Mouse (Mus musculus): ENCODE measurements around the gene Rfx8. TPM values are rescaled to one million over a fixed set of nuclear protein-coding genes. Genes with fewer than 3 reads are reported as not detected.
A peak's percentile ranks its signal among the peaks of the same experiment; 100 is the strongest.

The Rfx8 gene
- total and polyA plus RNA-seq, 3 experiments = 0.20 to 0.35 (median 0.26) TPM

- Histone ChIP-seq H3K27me3 (ENCODE audit: control insufficient read depth, insufficient read depth, low read length) (no peaks in the 10 kb centered on the region), H3K4me1 (ENCODE audit: control insufficient read depth, insufficient read depth, low read length) (peaks cover 22% of the 10 kb centered on the region), H3K4me3 (no peak overlapping the region), H3K9ac (ENCODE audit: low read depth, low read length) (no peak overlapping the region), H3K36me3 (ENCODE audit: control insufficient read depth, insufficient read depth, low read length) (no peaks in the 10 kb centered on the region), H3K79me2 (replicated peaks; ENCODE audit: control insufficient read depth, insufficient read depth, low read length) (no peaks in the 10 kb centered on the region), H3K27ac (peak overlapping the region; percentile 60)
- intact Hi-C loops (cut with DNase I) = loop anchor here (1.0 kb wide), 2 partner anchors 20 to 134 kb away; no protein-coding TSS in a partner anchor
- no peak for TF ChIP-seq EP300 (IDR thresholded peaks at IDR 0.05; ENCODE audit: insufficient read depth, low read depth, low read length)
- DNase-seq = no peak
- 52% methylated on average over 10 of the region's 10 CpGs for WGBS
Measured at GRCm38 (mm10) chr1:39733876-39734275, 13.1 kb upstream of the Rfx8 start.

DNA sequence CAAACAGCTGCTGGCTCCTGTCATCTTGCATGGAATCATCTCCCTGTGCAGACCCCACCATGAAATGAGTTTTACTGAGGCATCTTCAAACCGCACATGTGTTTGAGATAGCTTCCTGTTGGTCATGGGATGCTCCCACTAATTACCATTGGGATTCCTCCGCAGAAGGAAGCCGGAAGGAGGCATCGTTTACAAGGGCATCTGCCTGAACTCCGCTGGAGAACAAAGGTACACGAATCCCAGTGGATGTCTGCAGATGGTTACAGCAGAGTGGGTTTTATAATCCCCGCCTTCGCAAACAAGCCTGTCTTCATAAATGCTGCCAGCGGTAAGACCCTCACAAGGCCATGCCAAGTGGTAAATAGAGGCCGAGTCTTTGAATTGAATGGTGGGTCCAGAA is 11.3 kb upstream of the Rfx8 start:
- WGBS = 81% methylated on average over 10 of the region's 10 CpGs
- intact Hi-C loops (cut with DNase I) = no loop called here
- Histone ChIP-seq H3K79me2 (replicated peaks; ENCODE audit: control insufficient read depth, insufficient read depth, low read length) (no peaks in the 10 kb centered on the region), H3K36me3 (ENCODE audit: control insufficient read depth, insufficient read depth, low read length) (no peaks in the 10 kb centered on the region), H3K4me1 (ENCODE audit: control insufficient read depth, insufficient read depth, low read length) (peaks cover 22% of the 10 kb centered on the region), H3K27ac (no peak overlapping the region), H3K4me3 (no peak overlapping the region), H3K27me3 (ENCODE audit: control insufficient read depth, insufficient read depth, low read length) (no peaks in the 10 kb centered on the region), H3K9ac (ENCODE audit: low read depth, low read length) (no peak overlapping the region)
- DNase-seq = no peak
- TF ChIP-seq CTCF (IDR thresholded peaks at IDR 0.05) = no peak
- no peak for TF ChIP-seq EP300 (IDR thresholded peaks at IDR 0.05; ENCODE audit: insufficient read depth, low read depth, low read length)
- no peak for TF ChIP-seq POLR2A (IDR thresholded peaks at IDR 0.05; ENCODE audit: insufficient read depth, low read depth, low read length)

- no peak overlapping the region for H3K4me3 ChIP-seq
- no peak for TF ChIP-seq POLR2A (IDR thresholded peaks at IDR 0.05; ENCODE audit: insufficient read depth, low read depth, low read length)
- no peak for TF ChIP-seq EP300 (IDR thresholded peaks at IDR 0.05; ENCODE audit: insufficient read depth, low read depth, low read length)
- no peak for TF ChIP-seq CTCF (IDR thresholded peaks at IDR 0.05)
- intact Hi-C loops (cut with DNase I) = no loop called here
- no peaks in the 10 kb centered on the region for H3K79me2 ChIP-seq (replicated peaks; ENCODE audit: control insufficient read depth, insufficient read depth, low read length)
- WGBS = 31% methylated on average over 9 of the region's 9 CpGs
- H3K4me1 ChIP-seq (ENCODE audit: control insufficient read depth, insufficient read depth, low read length) = peaks cover 19% of the 10 kb centered on the region
- DNase-seq = no peak
- no peak overlapping the region for H3K27ac ChIP-seq
- H3K36me3 ChIP-seq (ENCODE audit: control insufficient read depth, insufficient read depth, low read length) = no peaks in the 10 kb centered on the region
- no peaks in the 10 kb centered on the region for H3K27me3 ChIP-seq (ENCODE audit: control insufficient read depth, insufficient read depth, low read length)
- no peak overlapping the region for H3K9ac ChIP-seq (ENCODE audit: low read depth, low read length)
Measured at GRCm38 (mm10) chr1:39731543-39731942, 10.7 kb upstream of the Rfx8 start.

DNA sequence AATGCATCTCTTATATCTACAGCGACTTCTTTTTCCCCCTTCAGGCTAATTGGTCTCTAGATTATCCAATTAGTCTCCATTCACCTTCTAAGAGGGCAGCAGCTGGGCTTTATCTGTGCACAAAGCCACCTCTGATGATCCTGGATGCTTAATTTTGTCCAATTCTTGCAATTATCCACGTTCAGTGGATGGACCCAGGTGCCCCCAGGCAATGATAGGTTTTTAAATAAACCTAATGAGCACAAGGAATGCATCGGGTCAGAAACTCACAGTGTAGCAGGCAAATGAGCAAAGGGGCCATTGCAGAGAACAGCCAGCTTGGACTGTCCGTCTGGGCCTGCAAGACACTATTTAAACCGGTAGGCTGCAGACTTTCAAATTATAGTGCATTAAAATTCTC is 10.1 kb upstream of the Rfx8 start:
- no peaks in the 10 kb centered on the region for H3K27me3 ChIP-seq (ENCODE audit: control insufficient read depth, insufficient read depth, low read length)
- no peak overlapping the region for H3K27ac ChIP-seq
- no peak overlapping the region for H3K4me3 ChIP-seq
- H3K9ac ChIP-seq (ENCODE audit: low read depth, low read length) = no peak overlapping the region
- H3K36me3 ChIP-seq (ENCODE audit: control insufficient read depth, insufficient read depth, low read length) = no peaks in the 10 kb centered on the region
- TF ChIP-seq EP300 (IDR thresholded peaks at IDR 0.05; ENCODE audit: insufficient read depth, low read depth, low read length) = no peak
- TF ChIP-seq POLR2A (IDR thresholded peaks at IDR 0.05; ENCODE audit: insufficient read depth, low read depth, low read length) = no peak
- TF ChIP-seq CTCF (IDR thresholded peaks at IDR 0.05) = no peak
- WGBS = 91% methylated on average over 5 of the region's 5 CpGs
- intact Hi-C loops (cut with DNase I) = no loop called here
- peaks cover 14% of the 10 kb centered on the region for H3K4me1 ChIP-seq (ENCODE audit: control insufficient read depth, insufficient read depth, low read length)
- no peak for DNase-seq
- no peaks in the 10 kb centered on the region for H3K79me2 ChIP-seq (replicated peaks; ENCODE audit: control insufficient read depth, insufficient read depth, low read length)

DNA sequence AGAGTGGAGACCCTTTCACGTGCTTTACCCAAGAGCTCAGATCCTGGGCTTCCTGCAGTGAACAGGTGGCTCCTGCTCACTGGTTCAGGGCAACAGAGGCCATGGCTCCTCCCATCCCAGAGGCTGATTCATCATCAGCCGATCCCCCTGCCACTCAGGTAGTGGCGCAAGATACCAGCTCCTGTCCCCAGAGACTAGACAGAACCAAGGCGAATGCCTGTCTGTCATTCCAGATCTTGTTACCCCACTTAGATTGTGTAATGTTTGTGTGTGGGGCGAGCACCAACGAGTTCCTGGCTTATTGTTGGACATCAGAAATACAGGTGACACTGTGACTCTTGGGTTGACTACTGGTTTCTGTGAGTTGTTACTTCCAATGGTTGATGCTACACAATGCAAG is 9.1 kb upstream of the Rfx8 start:
- Histone ChIP-seq H3K79me2 (replicated peaks; ENCODE audit: control insufficient read depth, insufficient read depth, low read length) (no peaks in the 10 kb centered on the region), H3K9ac (ENCODE audit: low read depth, low read length) (no peak overlapping the region), H3K36me3 (ENCODE audit: control insufficient read depth, insufficient read depth, low read length) (no peaks in the 10 kb centered on the region), H3K27me3 (ENCODE audit: control insufficient read depth, insufficient read depth, low read length) (no peaks in the 10 kb centered on the region), H3K4me1 (ENCODE audit: control insufficient read depth, insufficient read depth, low read length) (peaks cover 10% of the 10 kb centered on the region), H3K27ac (no peak overlapping the region), H3K4me3 (no peak overlapping the region)
- intact Hi-C loops (cut with DNase I) = no loop called here
- TF ChIP-seq POLR2A (IDR thresholded peaks at IDR 0.05; ENCODE audit: insufficient read depth, low read depth, low read length) = no peak
- TF ChIP-seq EP300 (IDR thresholded peaks at IDR 0.05; ENCODE audit: insufficient read depth, low read depth, low read length) = no peak
- no peak for TF ChIP-seq CTCF (IDR thresholded peaks at IDR 0.05)
- WGBS = 95% methylated on average over 6 of the region's 6 CpGs
- no peak for DNase-seq

DNA sequence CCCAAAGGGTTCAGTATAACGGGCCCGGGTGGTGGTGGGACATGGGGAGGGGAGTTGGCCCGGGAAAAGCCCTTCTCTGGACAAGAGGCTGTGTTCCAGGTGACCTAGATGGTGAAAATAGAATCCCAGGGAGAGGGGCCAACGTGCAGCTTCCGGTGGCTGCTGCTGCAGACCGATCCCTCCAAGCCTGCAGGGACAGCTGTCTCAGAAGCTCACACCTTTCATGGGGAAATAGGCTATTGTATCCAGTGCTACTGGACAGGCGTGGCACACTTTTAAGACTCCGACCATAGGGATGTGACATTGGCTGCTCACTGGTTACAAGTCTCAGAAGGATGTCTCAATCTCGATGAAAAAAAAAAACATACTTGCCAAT is 542 bp upstream of the Rfx8 start:
- Histone ChIP-seq H3K4me1 (ENCODE audit: control insufficient read depth, insufficient read depth, low read length) (peaks cover 7% of the 10 kb centered on the region), H3K79me2 (replicated peaks; ENCODE audit: control insufficient read depth, insufficient read depth, low read length) (no peaks in the 10 kb centered on the region), H3K27me3 (ENCODE audit: control insufficient read depth, insufficient read depth, low read length) (no peaks in the 10 kb centered on the region), H3K27ac (peak overlapping the region; percentile 53), H3K9ac (ENCODE audit: low read depth, low read length) (no peak overlapping the region), H3K36me3 (ENCODE audit: control insufficient read depth, insufficient read depth, low read length) (no peaks in the 10 kb centered on the region; the same call in 1 of the 2 replicates), H3K4me3 (peak overlapping the region; percentile 48)
- intact Hi-C loops (cut with DNase I) = no loop called here
- WGBS = 9% methylated on average over 9 of the region's 9 CpGs
- TF ChIP-seq POLR2A (IDR thresholded peaks at IDR 0.05; ENCODE audit: insufficient read depth, low read depth, low read length) (no peak), EP300 (IDR thresholded peaks at IDR 0.05; ENCODE audit: insufficient read depth, low read depth, low read length) (no peak), CTCF (IDR thresholded peaks at IDR 0.05) (no peak)
- DNase-seq = no peak
